Mouse (Mus musculus) MEL (cell line): ENCODE measurements around the gene Igfbp2.

Experiments
- CTCF ChIP-seq, 3 experiments: IDR thresholded peaks in 2 of 3; conservative IDR thresholded peaks in 1 of 3; 2 replicates each; pipeline ENCODE4 v1.5.1; 2011 to 2012; ENCODE audit warnings: low read length in 3 of 3, low read depth in 2 of 3, mild to moderate bottlenecking in 2 of 3, improper control_type of control experiment in 1 of 3, inconsistent platforms in 1 of 3, mixed read lengths in 1 of 3, moderate library complexity in 1 of 3; ENCODE audit not compliant: control insufficient read depth in 1 of 3, insufficient read depth in 1 of 3, poor library complexity in 1 of 3, severe bottlenecking in 1 of 3
- MEF2A ChIP-seq: IDR thresholded peaks from 2 replicates; pipeline ENCODE4 v1.6.1; 2014; ENCODE audit warnings: low read depth, mild to moderate bottlenecking, inconsistent platforms, low read length, improper control_type of control experiment; ENCODE audit not compliant: poor library complexity, insufficient replicate concordance, severe bottlenecking; ENCODE audit errors: extremely low read depth
- POLR2A ChIP-seq, 2 experiments: IDR thresholded peaks; 2 replicates each; pipeline ENCODE4 v1.6.1; 2011 to 2012; ENCODE audit warnings: low read length in 2 of 2, mild to moderate bottlenecking in 2 of 2, control low read depth in 1 of 2, improper control_type of control experiment in 1 of 2, low read depth in 1 of 2, moderate library complexity in 1 of 2; ENCODE audit not compliant: control insufficient read depth in 1 of 2, insufficient read depth in 1 of 2, poor library complexity in 1 of 2
- ZC3H11A ChIP-seq: IDR thresholded peaks from 2 replicates; pipeline ENCODE4 v1.6.1; 2012; ENCODE audit warnings: low read depth, mild to moderate bottlenecking, inconsistent platforms, low read length, improper control_type of control experiment

GRCm38 (mm10) chr1:72857631-72858030, 33.3 kb downstream of the Igfbp2 start:
- TF ChIP-seq CTCF (IDR thresholded peaks at IDR 0.05 in 2 of 3, conservative IDR thresholded peaks at IDR 0.05 in 1 of 3; ENCODE audit: control insufficient read depth in 1 of 3, insufficient read depth in 1 of 3, low read depth in 2 of 3, low read length in 3 of 3, poor library complexity in 1 of 3, severe bottlenecking in 1 of 3) (no peak), POLR2A (IDR thresholded peaks at IDR 0.05; ENCODE audit: control insufficient read depth in 1 of 2, insufficient read depth in 1 of 2, low read depth in 1 of 2, low read length in 2 of 2, poor library complexity in 1 of 2) (no peak), ZC3H11A (no peak), MEF2A (no peak)
